Mouse (Mus musculus): ENCODE measurements around the gene Gkap1. TPM values are rescaled to one million over a fixed set of nuclear protein-coding genes. Genes with fewer than 3 reads are reported as not detected.

The Gkap1 gene
- polyA plus RNA-seq, 1 experiment from 2014 or later, result 21.5 TPM

DNA sequence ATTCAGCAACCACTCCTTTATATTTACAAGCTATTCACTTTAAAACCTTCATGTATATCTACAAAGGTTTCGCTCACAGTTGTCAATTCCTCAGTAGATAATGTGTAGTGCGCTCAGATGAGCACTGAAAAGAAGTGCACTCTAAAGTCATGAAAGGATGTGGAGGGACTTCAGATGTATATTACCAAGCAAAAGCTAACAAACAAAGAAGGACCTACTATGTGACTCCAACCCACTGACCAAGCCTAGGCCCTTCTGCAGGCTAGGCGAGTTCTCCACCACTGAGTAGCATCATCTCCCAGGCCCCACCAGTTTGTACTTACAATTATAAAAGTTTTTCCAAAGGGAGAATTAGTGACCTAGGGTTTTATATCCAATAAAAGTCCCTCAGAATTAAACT, 71.3 kb downstream of the Gkap1 start:
- Histone ChIP-seq H3K27ac (ENCODE audit: low read depth) (no peak overlapping the region), H3K9me3 (ENCODE audit: control insufficient read depth, low read length) (no peaks in the 10 kb centered on the region), H3K9ac (ENCODE audit: low read length) (no peak overlapping the region), H3K27me3 (replicated peaks; ENCODE audit: control insufficient read depth, insufficient read depth, low read length) (no peaks in the 10 kb centered on the region), H3K4me1 (replicated peaks; ENCODE audit: control insufficient read depth, insufficient read depth, low read length) (0 out of 2 replicates have a peak, but pooled peaks cover 4% of the 10 kb centered on the region), H3K4me3 (ENCODE audit: low read depth, low read length) (no peak overlapping the region), H3K4me2 (ENCODE audit: low read length) (no peak overlapping the region), H3K36me3 (ENCODE audit: control insufficient read depth, insufficient read depth, low read length) (no peaks in the 10 kb centered on the region)
- ATAC-seq (replicated peaks; ENCODE audit: low FRiP score, low TSS enrichment, low read depth), result no peak
- no peak for DNase-seq (ENCODE audit: low spot score)
- WGBS, result 95% methylated on average over 3 of the region's 3 CpGs

DNA sequence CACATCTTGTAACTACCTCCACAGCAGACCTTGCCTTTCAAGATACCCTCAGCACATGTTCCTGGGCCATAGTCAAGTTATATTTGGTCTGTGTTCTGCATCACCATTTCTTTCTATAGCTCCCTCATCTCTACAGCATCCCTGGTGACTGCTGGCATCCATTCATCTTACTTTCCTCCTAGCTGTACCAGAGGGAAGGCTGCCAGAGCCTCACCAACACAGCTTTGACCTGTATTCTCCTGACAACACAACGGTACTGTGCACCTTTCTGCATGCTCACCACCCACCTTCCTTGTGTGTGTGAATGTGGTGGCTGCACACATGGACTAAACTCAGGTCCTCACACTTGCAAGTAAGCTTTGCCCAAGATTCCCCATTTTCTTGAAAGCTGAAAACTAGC, 72.6 kb downstream of the Gkap1 start:
- DNase-seq (ENCODE audit: low spot score) (no peak), ATAC-seq (replicated peaks; ENCODE audit: low FRiP score, low TSS enrichment, low read depth) (no peak)
- no peaks in the 10 kb centered on the region for H3K4me1 ChIP-seq (replicated peaks; ENCODE audit: control insufficient read depth, insufficient read depth, low read length)
- H3K9me3 ChIP-seq (ENCODE audit: control insufficient read depth, low read length), result no peaks in the 10 kb centered on the region
- H3K4me3 ChIP-seq (ENCODE audit: low read depth, low read length), result no peak overlapping the region
- 95% methylated on average over 1 of the region's 1 CpGs for WGBS
- no peak overlapping the region for H3K9ac ChIP-seq (ENCODE audit: low read length)
- H3K4me2 ChIP-seq (ENCODE audit: low read length), result no peak overlapping the region
- H3K36me3 ChIP-seq (ENCODE audit: control insufficient read depth, insufficient read depth, low read length), result peaks cover 3% of the 10 kb centered on the region; the same call in 1 of the 2 replicates
- H3K27ac ChIP-seq (ENCODE audit: low read depth), result no peak overlapping the region
- no peaks in the 10 kb centered on the region for H3K27me3 ChIP-seq (replicated peaks; ENCODE audit: control insufficient read depth, insufficient read depth, low read length)

DNA sequence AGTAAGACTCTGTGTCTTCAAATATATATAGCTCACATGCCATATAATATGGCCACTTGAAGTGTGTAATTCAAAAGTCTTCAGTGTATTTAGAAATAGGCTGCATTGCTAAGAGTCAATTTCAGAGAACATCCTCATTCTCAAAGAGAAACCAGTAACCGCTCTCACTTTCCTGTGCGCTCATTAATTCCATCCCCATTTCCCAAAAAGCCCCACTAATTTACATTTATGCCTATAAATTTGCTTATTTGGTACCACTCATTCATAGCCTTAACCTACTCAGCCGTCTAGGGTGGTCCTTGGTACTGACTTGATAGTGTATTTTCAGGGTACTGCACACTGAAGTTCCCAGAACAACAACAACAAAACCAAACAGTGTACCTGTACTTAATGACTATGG, 73.6 kb downstream of the Gkap1 start:
- no peak overlapping the region for H3K4me3 ChIP-seq (ENCODE audit: low read depth, low read length)
- no peak for ATAC-seq (replicated peaks; ENCODE audit: low FRiP score, low TSS enrichment, low read depth)
- no peak overlapping the region for H3K4me2 ChIP-seq (ENCODE audit: low read length)

DNA sequence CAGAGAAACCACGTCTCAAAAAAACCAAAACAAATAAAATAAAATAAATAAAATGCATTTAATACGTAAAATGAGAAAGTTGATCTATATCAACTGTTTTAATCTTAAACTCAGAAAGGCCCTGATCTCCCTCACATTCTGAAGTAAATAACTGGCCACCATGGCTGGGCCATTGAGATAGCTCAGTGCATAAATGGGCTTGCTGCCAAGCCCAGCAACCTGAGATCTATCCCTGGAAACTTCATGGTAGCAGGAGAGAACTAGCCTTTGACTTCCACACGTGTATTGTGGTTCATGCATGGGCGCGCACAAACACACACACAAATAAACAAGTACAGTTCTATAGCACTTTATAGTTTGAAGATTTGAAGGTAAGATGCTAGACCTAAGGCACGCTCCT, 74.2 kb downstream of the Gkap1 start:
- H3K4me2 ChIP-seq (ENCODE audit: low read length), result no peak overlapping the region
- DNase-seq (ENCODE audit: low spot score), result no peak
- H3K36me3 ChIP-seq (ENCODE audit: control insufficient read depth, insufficient read depth, low read length), result peaks cover 17% of the 10 kb centered on the region; the same call in 1 of the 2 replicates

More for the DNA sequence above, 73.6 kb downstream of the Gkap1 start:
- no peak for DNase-seq (ENCODE audit: low spot score)
- H3K4me1 ChIP-seq (replicated peaks; ENCODE audit: control insufficient read depth, insufficient read depth, low read length), result no peaks in the 10 kb centered on the region
- no peak overlapping the region for H3K9ac ChIP-seq (ENCODE audit: low read length)
- WGBS, result 90% methylated on average over 3 of the region's 3 CpGs
- peaks cover 11% of the 10 kb centered on the region; the same call in 1 of the 2 replicates for H3K36me3 ChIP-seq (ENCODE audit: control insufficient read depth, insufficient read depth, low read length)
- no peaks in the 10 kb centered on the region for H3K9me3 ChIP-seq (ENCODE audit: control insufficient read depth, low read length)
- H3K27ac ChIP-seq (ENCODE audit: low read depth), result no peak overlapping the region
- no peaks in the 10 kb centered on the region for H3K27me3 ChIP-seq (replicated peaks; ENCODE audit: control insufficient read depth, insufficient read depth, low read length)

DNA sequence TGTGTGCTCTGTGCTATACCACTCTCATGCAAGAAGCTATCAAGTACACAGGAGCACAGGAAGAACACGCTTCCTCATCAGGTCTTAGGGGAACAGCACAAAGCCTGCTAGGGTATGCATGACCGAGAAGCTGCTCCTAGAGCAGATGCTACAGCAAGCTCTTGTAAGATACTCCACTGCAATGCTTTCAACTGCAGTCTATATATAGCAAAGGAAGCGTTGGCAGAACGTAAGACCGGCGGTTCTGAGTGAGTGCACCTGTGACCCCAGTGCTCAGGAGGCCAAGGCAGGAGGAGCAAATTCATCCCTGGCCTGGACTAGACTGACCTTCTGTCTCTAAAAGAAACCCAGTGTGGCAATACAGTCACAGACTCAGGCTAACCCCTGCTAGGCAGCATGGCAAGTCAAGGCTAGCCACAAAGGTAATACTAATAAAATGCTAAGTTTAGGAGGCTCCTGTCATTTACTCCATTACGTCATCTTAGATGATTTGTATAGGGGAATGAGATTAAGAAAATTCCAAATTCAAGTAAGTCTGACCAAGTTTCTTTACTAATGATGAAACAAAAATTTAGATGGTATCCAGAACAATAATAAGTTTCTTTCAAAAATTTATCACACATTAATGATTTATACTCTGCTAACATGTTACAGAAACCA, 77.4 kb downstream of the Gkap1 start:
- Histone ChIP-seq H3K9me3 (ENCODE audit: control insufficient read depth, low read length) (no peaks in the 10 kb centered on the region), H3K4me2 (ENCODE audit: low read length) (no peak overlapping the region), H3K4me1 (replicated peaks; ENCODE audit: control insufficient read depth, insufficient read depth, low read length) (no peaks in the 10 kb centered on the region), H3K27me3 (replicated peaks; ENCODE audit: control insufficient read depth, insufficient read depth, low read length) (no peaks in the 10 kb centered on the region), H3K36me3 (ENCODE audit: control insufficient read depth, insufficient read depth, low read length) (peaks cover 43% of the 10 kb centered on the region), H3K27ac (ENCODE audit: low read depth) (no peak overlapping the region), H3K4me3 (ENCODE audit: low read depth, low read length) (no peak overlapping the region), H3K9ac (ENCODE audit: low read length) (no peak overlapping the region)
- DNase-seq (ENCODE audit: low spot score) (no peak), ATAC-seq (replicated peaks; ENCODE audit: low FRiP score, low TSS enrichment, low read depth) (no peak)
- WGBS, result 87% methylated on average over 7 of the region's 7 CpGs

More for the DNA sequence above, 74.2 kb downstream of the Gkap1 start:
- no peak overlapping the region for H3K4me3 ChIP-seq (ENCODE audit: low read depth, low read length)
- H3K4me1 ChIP-seq (replicated peaks; ENCODE audit: control insufficient read depth, insufficient read depth, low read length), result no peaks in the 10 kb centered on the region
- H3K27ac ChIP-seq (ENCODE audit: low read depth), result no peak overlapping the region
- 89% methylated on average over 6 of the region's 6 CpGs for WGBS
- H3K27me3 ChIP-seq (replicated peaks; ENCODE audit: control insufficient read depth, insufficient read depth, low read length), result no peaks in the 10 kb centered on the region
- no peak overlapping the region for H3K9ac ChIP-seq (ENCODE audit: low read length)
- no peak for ATAC-seq (replicated peaks; ENCODE audit: low FRiP score, low TSS enrichment, low read depth)
- H3K9me3 ChIP-seq (ENCODE audit: control insufficient read depth, low read length), result no peaks in the 10 kb centered on the region

DNA sequence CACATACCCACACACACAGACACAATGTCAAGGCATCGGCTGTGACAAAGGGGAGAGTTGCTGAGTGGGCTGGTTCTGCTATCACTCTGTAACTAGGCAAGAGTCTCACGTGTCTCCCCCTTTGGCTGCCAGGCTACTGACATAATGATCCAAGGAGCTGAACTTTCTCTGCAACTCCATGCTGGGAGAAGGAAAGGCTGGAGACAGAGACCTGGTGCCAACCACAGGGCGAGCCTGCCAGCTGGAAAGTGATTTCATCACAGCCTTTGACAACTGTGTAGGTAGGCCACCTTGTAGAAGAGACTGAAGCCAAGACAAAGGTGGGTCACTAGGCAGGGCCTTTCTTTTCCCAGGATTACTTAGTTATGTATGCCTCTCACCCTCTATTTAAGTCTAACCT, 78.3 kb downstream of the Gkap1 start:
- Histone ChIP-seq H3K4me2 (ENCODE audit: low read length) (no peak overlapping the region), H3K36me3 (ENCODE audit: control insufficient read depth, insufficient read depth, low read length) (peaks cover 52% of the 10 kb centered on the region)
- 75% methylated on average over 3 of the region's 3 CpGs for WGBS

DNA sequence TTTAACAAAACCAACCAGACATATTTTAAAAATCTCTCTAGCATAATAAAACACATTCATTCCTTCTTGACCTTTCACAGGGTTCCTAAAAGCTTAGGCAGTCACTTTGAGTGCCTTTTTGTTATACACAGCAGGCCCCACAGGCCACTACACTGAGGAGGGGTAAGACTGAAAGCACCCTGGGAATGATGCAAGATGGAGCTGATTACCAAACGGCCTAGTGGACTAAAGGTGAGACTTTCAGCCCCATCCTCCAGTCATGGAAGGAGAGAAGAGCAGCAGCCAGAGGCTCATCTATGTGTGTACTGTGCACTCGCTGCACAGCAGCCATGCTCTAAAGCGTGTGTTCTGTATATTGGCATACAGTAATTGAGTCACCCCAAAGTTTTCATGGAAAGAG, 80.6 kb downstream of the Gkap1 start:
- H3K36me3 ChIP-seq (ENCODE audit: control insufficient read depth, insufficient read depth, low read length), result peaks cover 73% of the 10 kb centered on the region
- 88% methylated on average over 3 of the region's 3 CpGs for WGBS

More for the DNA sequence above, 78.3 kb downstream of the Gkap1 start:
- no peak overlapping the region for H3K9ac ChIP-seq (ENCODE audit: low read length)
- DNase-seq (ENCODE audit: low spot score) (no peak), ATAC-seq (replicated peaks; ENCODE audit: low FRiP score, low TSS enrichment, low read depth) (no peak)
- no peak overlapping the region for H3K27ac ChIP-seq (ENCODE audit: low read depth)
- no peaks in the 10 kb centered on the region for H3K4me1 ChIP-seq (replicated peaks; ENCODE audit: control insufficient read depth, insufficient read depth, low read length)
- H3K27me3 ChIP-seq (replicated peaks; ENCODE audit: control insufficient read depth, insufficient read depth, low read length), result no peaks in the 10 kb centered on the region
- no peaks in the 10 kb centered on the region for H3K9me3 ChIP-seq (ENCODE audit: control insufficient read depth, low read length)
- no peak overlapping the region for H3K4me3 ChIP-seq (ENCODE audit: low read depth, low read length)

DNA sequence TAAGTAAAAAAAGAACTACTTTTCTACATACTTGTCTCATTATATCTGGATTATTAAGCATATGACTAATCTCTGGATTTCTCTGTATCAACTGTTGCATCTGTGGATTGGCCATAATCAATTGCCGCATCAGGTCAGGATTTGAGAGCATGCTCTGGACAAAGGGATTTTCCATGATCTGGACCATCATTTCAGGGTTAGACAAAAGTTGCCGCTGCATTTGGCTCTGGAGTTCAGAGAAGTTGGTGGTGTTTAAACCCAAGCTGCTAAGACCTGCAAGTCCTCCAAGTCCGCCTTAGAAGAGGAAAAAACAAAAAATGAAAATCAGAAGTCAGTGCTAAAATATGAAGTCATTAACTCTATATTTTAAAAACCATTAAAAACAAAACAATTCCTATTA, 82.3 kb downstream of the Gkap1 start:
- Histone ChIP-seq H3K27me3 (replicated peaks; ENCODE audit: control insufficient read depth, insufficient read depth, low read length) (no peaks in the 10 kb centered on the region), H3K4me2 (ENCODE audit: low read length) (no peak overlapping the region), H3K9me3 (ENCODE audit: control insufficient read depth, low read length) (no peaks in the 10 kb centered on the region), H3K36me3 (ENCODE audit: control insufficient read depth, insufficient read depth, low read length) (peaks cover 79% of the 10 kb centered on the region), H3K4me1 (replicated peaks; ENCODE audit: control insufficient read depth, insufficient read depth, low read length) (no peaks in the 10 kb centered on the region), H3K4me3 (ENCODE audit: low read depth, low read length) (no peak overlapping the region), H3K9ac (ENCODE audit: low read length) (no peak overlapping the region), H3K27ac (ENCODE audit: low read depth) (no peak overlapping the region)
- DNase-seq (ENCODE audit: low spot score) (no peak), ATAC-seq (replicated peaks; ENCODE audit: low FRiP score, low TSS enrichment, low read depth) (no peak)
- 93% methylated on average over 3 of the region's 3 CpGs for WGBS

More for the DNA sequence above, 80.6 kb downstream of the Gkap1 start:
- H3K4me3 ChIP-seq (ENCODE audit: low read depth, low read length), result no peak overlapping the region
- no peak for DNase-seq (ENCODE audit: low spot score)
- no peaks in the 10 kb centered on the region for H3K27me3 ChIP-seq (replicated peaks; ENCODE audit: control insufficient read depth, insufficient read depth, low read length)
- no peaks in the 10 kb centered on the region for H3K4me1 ChIP-seq (replicated peaks; ENCODE audit: control insufficient read depth, insufficient read depth, low read length)
- H3K9ac ChIP-seq (ENCODE audit: low read length), result no peak overlapping the region
- no peak overlapping the region for H3K4me2 ChIP-seq (ENCODE audit: low read length)
- H3K9me3 ChIP-seq (ENCODE audit: control insufficient read depth, low read length), result no peaks in the 10 kb centered on the region
- no peak for ATAC-seq (replicated peaks; ENCODE audit: low FRiP score, low TSS enrichment, low read depth)
- no peak overlapping the region for H3K27ac ChIP-seq (ENCODE audit: low read depth)

DNA sequence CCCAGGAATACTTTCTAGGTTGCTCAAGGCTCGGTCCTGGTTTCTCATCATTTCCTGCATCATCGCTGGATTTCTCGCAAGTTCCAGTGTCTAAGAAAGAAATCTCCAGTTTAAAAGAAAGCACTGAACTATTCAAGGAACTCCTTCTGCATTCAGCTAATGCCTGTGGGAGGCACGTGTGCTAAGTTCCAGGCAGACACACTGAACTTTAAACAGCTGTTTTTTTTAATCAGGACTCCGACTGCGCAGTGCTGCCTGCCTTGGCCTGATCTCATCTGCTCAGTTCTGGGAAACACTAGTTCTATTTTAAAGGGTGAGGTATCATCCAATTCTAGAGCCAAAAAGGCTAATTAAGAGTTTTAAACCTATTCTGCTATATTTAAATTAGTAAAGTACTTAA, 83.4 kb downstream of the Gkap1 start:
- H3K27me3 ChIP-seq (replicated peaks; ENCODE audit: control insufficient read depth, insufficient read depth, low read length), result no peaks in the 10 kb centered on the region
- no peak for ATAC-seq (replicated peaks; ENCODE audit: low FRiP score, low TSS enrichment, low read depth)
- no peak overlapping the region for H3K4me3 ChIP-seq (ENCODE audit: low read depth, low read length)
- H3K27ac ChIP-seq (ENCODE audit: low read depth), result no peak overlapping the region
- peaks cover 78% of the 10 kb centered on the region for H3K36me3 ChIP-seq (ENCODE audit: control insufficient read depth, insufficient read depth, low read length)
- no peak overlapping the region for H3K4me2 ChIP-seq (ENCODE audit: low read length)
- no peaks in the 10 kb centered on the region for H3K4me1 ChIP-seq (replicated peaks; ENCODE audit: control insufficient read depth, insufficient read depth, low read length)
- DNase-seq (ENCODE audit: low spot score), result no peak
- 91% methylated on average over 6 of the region's 6 CpGs for WGBS
- no peaks in the 10 kb centered on the region for H3K9me3 ChIP-seq (ENCODE audit: control insufficient read depth, low read length)
- H3K9ac ChIP-seq (ENCODE audit: low read length), result no peak overlapping the region

Measured in intestine, embryonic 14.5 days (tissue).